Mouse (Mus musculus) Patski (cell line): ENCODE measurements around the gene Ehd1. TPM values are rescaled to one million over a fixed set of nuclear protein-coding genes. Genes with fewer than 3 reads are reported as not detected.

Experiments
- ATAC-seq: fragments of 100-300 bp; one replicate; pipeline ENCODE4 v1.8.0; 2021
- CTCF ChIA-PET: fragments of 350-600 bp; sonication (Branson Sonifier 250); formaldehyde crosslinking; loops from one replicate; lab custom pipeline; 2022; ENCODE audit warnings: inconsistent platforms; lab: Charles Lee
- POLR2A ChIA-PET: fragments of 350-600 bp; sonication (Branson Sonifier 250); formaldehyde crosslinking; loops from one replicate; lab custom pipeline; 2022; ENCODE audit warnings: antibody characterized with exemption, inconsistent platforms; lab: Charles Lee
- DNase-seq: peaks from one replicate; pipeline ENCODE4 v3.0.0-alpha.2; 2011; ENCODE audit warnings: low read depth, low spot score
- H3K27me3 ChIP-seq: fragments of 371-371 bp; one replicate; pipeline ENCODE4 v1.5.1; 2021
- CTCF ChIP-seq: fragments of 100-300 bp; IDR thresholded peaks from one replicate; pipeline ENCODE4 v1.5.1; 2021
- in situ Hi-C: fragments of 300-500 bp; cut with MboI; formaldehyde crosslinking; loops from 3 replicates; pipeline ENCODE4 v1.11.1; 2018; ENCODE audit warnings: low pct_unique_long_range_greater_than_20kb, mixed read lengths
- polyA plus RNA-seq: library from polyadenylated mRNA; unstranded; gene quantifications from one replicate; pipeline ENCODE4 v1.2.3, GENCODE M21; 2021

The Ehd1 gene
- polyA plus RNA-seq, 1 experiment from 2014 or later, result 88.7 TPM

DNA sequence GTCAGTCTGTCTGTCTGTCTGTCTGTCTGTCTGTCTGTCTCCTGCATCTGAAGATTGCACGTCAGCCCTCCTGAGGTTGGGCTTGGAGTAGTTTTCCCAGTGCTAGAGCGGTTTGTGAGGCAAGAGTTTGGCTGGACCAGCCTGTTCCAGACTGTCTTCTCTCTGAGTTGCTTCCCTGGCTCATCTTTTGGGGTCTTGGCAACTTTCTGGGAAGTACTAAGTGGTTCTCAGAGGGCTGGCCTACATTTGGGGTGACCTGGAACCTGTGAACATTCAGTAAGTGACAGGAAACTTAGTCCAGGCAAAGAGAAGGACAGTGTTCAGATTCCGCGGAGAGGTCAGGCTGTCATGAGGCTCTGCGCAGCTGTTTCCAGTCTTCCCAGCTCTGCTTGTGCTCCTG, 15.7 kb downstream of the Ehd1 start:
- no peak for ATAC-seq
- no peak for DNase-seq
- ChIA-PET CTCF (interaction anchor here (0.7 to 2.2 kb wide), 2 partner anchors 11 to 14 kb away, joined by 3 to 7 read pairs; no protein-coding TSS in a partner anchor), POLR2A (interaction anchor here (3.3 kb wide), 1 partner anchor 14 kb away, joined by 18 read pairs; the partner anchor contains the start of gene Ehd1)
- TF ChIP-seq CTCF, result no peak
- in situ Hi-C loops, result no loop called here
- no peaks in the 10 kb centered on the region for H3K27me3 ChIP-seq

GRCm38 (mm10) chr19:6294301-6294700, 17.8 kb downstream of the Ehd1 start:
- CTCF ChIA-PET, result interaction anchor here (1.5 to 12.0 kb wide), 2 partner anchors 17 to 41 kb away, joined by 3 to 89 read pairs; partner anchors contain the start of genes Ehd1 and Men1
- TF ChIP-seq CTCF, result no peak
- no peak for ATAC-seq
- H3K27me3 ChIP-seq, result no peaks in the 10 kb centered on the region
- DNase-seq, result no peak
- POLR2A ChIA-PET, result interaction anchor here (0.7 kb wide), 1 partner anchor 38 kb away, joined by 3 read pairs; no protein-coding TSS in a partner anchor
- in situ Hi-C loops, result no loop called here

DNA sequence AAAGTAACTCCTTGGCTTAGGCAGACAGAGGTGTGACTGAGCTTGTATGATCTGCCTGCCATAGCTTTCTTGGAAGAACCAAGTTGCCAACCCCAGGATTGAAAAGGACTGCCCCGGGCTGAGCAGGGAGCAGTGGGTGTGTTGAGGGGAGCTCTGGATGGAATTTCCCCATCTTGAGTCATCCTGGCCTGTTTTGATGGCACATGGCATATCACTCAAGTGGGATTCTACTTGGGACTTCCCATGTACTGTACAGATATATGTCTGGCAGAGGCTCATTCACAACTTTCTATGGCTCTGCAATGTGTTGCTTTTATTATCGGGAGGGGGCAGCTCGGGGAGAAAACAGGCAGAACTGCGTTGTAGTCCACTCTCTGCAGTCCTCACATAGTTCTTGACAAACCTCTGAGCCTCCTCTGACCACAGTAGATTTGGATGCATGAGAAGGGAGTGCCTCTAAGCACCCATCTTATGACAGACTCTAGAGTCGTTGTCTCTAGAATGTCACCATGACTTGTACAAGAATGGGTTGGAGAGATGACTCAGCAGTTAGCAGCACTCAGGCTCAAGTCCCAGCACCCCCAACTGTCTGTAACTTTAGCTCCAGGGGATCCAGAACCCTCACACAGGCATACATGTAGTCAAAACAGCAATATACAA, 20.2 kb downstream of the Ehd1 start:
- ATAC-seq (no peak), DNase-seq (no peak)
- ChIA-PET CTCF (interaction anchor here (1.1 to 12.0 kb wide), 2 partner anchors 20 to 26 kb away, joined by 3 to 89 read pairs; partner anchors contain the start of gene Ehd1), POLR2A (interaction anchor here (4.4 kb wide), 1 partner anchor 19 kb away, joined by 28 read pairs; the partner anchor contains the start of gene Ehd1)
- no peaks in the 10 kb centered on the region for H3K27me3 ChIP-seq
- no peak for TF ChIP-seq CTCF
- in situ Hi-C loops, result no loop called here

DNA sequence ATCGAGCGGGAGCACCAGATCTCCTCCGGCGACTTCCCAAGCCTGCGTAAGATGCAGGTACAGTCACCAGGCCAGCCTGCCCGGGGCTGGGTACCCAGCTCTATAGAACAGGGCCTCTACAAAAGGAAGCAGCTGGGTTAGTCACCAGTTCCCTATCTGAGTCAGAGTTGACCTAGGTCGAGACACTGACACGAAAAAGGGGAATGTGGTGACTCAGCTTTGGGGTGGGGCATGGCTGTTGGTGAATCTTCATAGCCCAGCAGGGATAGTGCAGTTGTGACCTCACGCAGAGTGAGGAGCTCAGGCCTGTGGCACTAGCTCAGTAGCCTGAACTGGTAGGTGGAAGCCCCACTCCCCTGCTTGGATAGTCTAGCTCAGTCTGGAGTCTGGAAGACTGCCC, 21.1 kb downstream of the Ehd1 start:
- DNase-seq, result peak; percentile 71
- in situ Hi-C loops, result no loop called here
- no peak for TF ChIP-seq CTCF
- peak; percentile 61 for ATAC-seq
- POLR2A ChIA-PET, result interaction anchor here (0.6 to 4.4 kb wide), 2 partner anchors 20 to 37 kb away, joined by 3 to 28 read pairs; partner anchors contain the start of genes Ehd1 and Men1
- no peaks in the 10 kb centered on the region for H3K27me3 ChIP-seq
- CTCF ChIA-PET, result interaction anchor here (1.1 to 12.0 kb wide), 5 partner anchors 10 to 34 kb away, joined by 3 to 89 read pairs (median 4); partner anchors contain the start of gene Ehd1

GRCm38 (mm10) chr19:6299003-6299402, 22.5 kb downstream of the Ehd1 start:
- ATAC-seq, result no peak
- in situ Hi-C loops, result no loop called here
- POLR2A ChIA-PET, result interaction anchor here (0.6 to 4.4 kb wide), 3 partner anchors 22 to 63 kb away, joined by 3 to 28 read pairs (median 3); partner anchors contain the start of genes Ehd1 and Ppp2r5b
- no peak for DNase-seq
- H3K27me3 ChIP-seq, result no peaks in the 10 kb centered on the region
- TF ChIP-seq CTCF, result no peak
- CTCF ChIA-PET, result interaction anchor here (1.2 to 12.0 kb wide), 4 partner anchors 22 to 38 kb away, joined by 4 to 89 read pairs (median 5); partner anchors contain the start of gene Ehd1

DNA sequence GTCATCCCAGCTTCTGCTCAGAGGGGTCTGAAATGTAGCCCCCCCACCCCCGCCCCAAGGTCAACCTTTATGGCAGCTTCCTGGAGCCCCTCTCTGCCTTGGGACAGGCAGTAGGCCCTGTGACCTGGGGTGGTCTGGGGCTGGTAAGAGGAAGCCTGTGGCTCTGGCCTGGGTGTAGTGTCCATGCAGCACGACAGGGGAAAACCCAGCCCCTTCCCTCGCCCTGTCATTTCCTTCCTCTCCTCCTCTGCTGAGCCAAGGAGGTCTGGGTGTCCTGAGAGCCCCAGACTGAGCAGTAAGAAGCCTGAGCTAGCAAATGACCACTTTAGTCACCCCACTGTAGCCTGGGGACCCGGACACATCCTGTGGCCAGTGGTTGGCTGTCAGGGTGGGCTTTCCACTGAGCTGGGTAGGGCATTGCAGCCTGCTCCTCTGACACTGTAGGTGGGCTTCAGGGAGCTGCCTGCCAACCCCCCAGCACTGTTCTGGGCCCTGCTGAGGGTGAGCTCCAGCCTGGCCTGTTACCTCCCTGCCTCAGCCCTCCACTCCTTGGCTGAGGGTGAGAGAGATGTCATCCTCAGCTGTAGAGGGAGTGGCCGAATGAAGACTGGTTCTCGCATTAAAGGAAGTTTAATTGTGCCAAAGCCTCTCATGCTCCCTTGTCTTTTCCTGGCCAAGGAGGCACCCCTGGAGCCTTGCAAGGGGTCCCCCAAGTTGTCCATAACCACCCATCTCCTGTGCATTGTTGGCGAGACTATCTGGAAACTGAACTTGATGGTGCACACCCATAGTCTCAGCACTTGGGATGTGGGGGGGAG, 23.1 kb downstream of the Ehd1 start:
- in situ Hi-C loops, result no loop called here
- CTCF ChIA-PET, result interaction anchor here (1.2 to 12.0 kb wide), 7 partner anchors 15 to 38 kb away, joined by 4 to 89 read pairs (median 6); partner anchors contain the start of gene Ehd1
- no peak for DNase-seq

GRCm38 (mm10) chr19:6300402-6300841, 23.9 kb downstream of the Ehd1 start:
- no peak for DNase-seq
- ChIA-PET POLR2A (interaction anchor here (1.0 to 2.0 kb wide), 3 partner anchors 23 to 113 kb away, joined by 3 to 14 read pairs (median 4); partner anchors contain the start of gene Ehd1), CTCF (interaction anchor here (1.5 to 12.0 kb wide), 4 partner anchors 16 to 37 kb away, joined by 4 to 89 read pairs (median 8); partner anchors contain the start of gene Ehd1)
- no peaks in the 10 kb centered on the region for H3K27me3 ChIP-seq
- no peak for TF ChIP-seq CTCF
- ATAC-seq, result no peak
- in situ Hi-C loops, result no loop called here

More for the DNA sequence above, 23.1 kb downstream of the Ehd1 start:
- no peaks in the 10 kb centered on the region for H3K27me3 ChIP-seq
- POLR2A ChIA-PET, result interaction anchor here (0.5 to 4.4 kb wide), 7 partner anchors 22 to 343 kb away, joined by 3 to 28 read pairs (median 3); partner anchors contain the start of genes Ehd1 and Ppp2r5b
- no peak for TF ChIP-seq CTCF
- ATAC-seq, result no peak

- no peak for TF ChIP-seq CTCF
Measured at GRCm38 (mm10) chr19:6302114-6302513, 25.6 kb downstream of the Ehd1 start.

GRCm38 (mm10) chr19:6302522-6302921, 26.0 kb downstream of the Ehd1 start:
- in situ Hi-C loops, result no loop called here
- TF ChIP-seq CTCF, result no peak
- ChIA-PET CTCF (interaction anchor here (1.2 to 12.0 kb wide), 6 partner anchors 11 to 36 kb away, joined by 3 to 89 read pairs (median 5); partner anchors contain the start of gene Ehd1), POLR2A (interaction anchor here (1.0 to 1.3 kb wide), 2 partner anchors 27 to 37 kb away, joined by 3 read pairs; no protein-coding TSS in a partner anchor)
- no peak for ATAC-seq
- DNase-seq, result no peak
- H3K27me3 ChIP-seq, result no peaks in the 10 kb centered on the region

More at GRCm38 (mm10) chr19:6302114-6302513, 25.6 kb downstream of the Ehd1 start:
- DNase-seq, result no peak
- no peak for ATAC-seq
- POLR2A ChIA-PET, result interaction anchor here (1.0 to 1.3 kb wide), 2 partner anchors 27 to 36 kb away, joined by 3 read pairs; no protein-coding TSS in a partner anchor
- no peaks in the 10 kb centered on the region for H3K27me3 ChIP-seq
- CTCF ChIA-PET, result interaction anchor here (1.4 to 12.0 kb wide), 3 partner anchors 25 to 34 kb away, joined by 3 to 89 read pairs (median 10); partner anchors contain the start of gene Ehd1
- in situ Hi-C loops, result no loop called here
